Mouse (Mus musculus) bone marrow macrophage, adult 2 months (primary cell): ENCODE measurements around the gene H2-Oa.

Experiments used
- CTCF ChIP-seq: IDR thresholded peaks from 2 replicates; pipeline ENCODE4 v1.5.1; 2012; ENCODE audit warnings: low read depth, mild to moderate bottlenecking, low read length, moderate library complexity
- POLR2A ChIP-seq: IDR thresholded peaks from 2 replicates; pipeline ENCODE4 v1.6.1; 2012; ENCODE audit warnings: mild to moderate bottlenecking, low read depth, low read length, borderline replicate concordance

DNA sequence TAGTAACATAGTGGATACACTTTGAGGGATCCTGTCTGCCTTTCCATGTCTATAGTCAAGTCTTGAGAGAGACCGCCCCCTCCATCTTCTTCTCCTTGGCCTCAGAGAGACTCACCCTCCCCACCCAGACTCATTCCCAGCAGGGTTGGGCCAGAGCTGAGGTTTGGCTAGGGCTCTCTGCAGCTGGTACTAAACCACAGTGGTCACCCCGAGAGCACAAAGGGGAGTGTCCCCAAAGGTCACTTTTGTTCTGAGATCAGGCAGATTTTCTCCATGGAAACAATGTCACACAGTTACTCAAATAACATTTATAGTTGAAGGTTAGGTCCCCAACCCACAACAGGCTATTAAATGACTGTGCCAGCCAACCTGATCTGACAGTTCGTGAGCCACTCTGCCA, 23.3 kb upstream of the H2-Oa start:
- TF ChIP-seq CTCF (no peak), POLR2A (no peak)
